Mouse (Mus musculus) stomach, embryonic 14.5 days (tissue): ENCODE data around the gene Tm9sf1. TPM values are rescaled to one million over a fixed set of nuclear protein-coding genes. Genes with fewer than 3 reads are reported as not detected.

ENCODE experiments used
- ATAC-seq: fragments of 200-750 bp; cut with Nextera tagmentation; 2 replicates; pipeline ENCODE4 v1.8.0; 2017; ENCODE audit warnings: low read depth, moderate TSS enrichment; ENCODE audit not compliant: insufficient number of reproducible peaks, insufficient read depth, low FRiP score
- H3K27ac ChIP-seq: fragments of 300-500 bp; sonication (generic); 2 replicates; pipeline ENCODE4 v1.5.1; 2014; ENCODE audit warnings: mild to moderate bottlenecking, low read length, moderate library complexity, mixed read lengths
- H3K27me3 ChIP-seq: fragments of 300-500 bp; sonication (generic); 2 replicates; pipeline ENCODE4 v1.6.1; 2014; ENCODE audit warnings: low read length, control low read depth, mixed read lengths; ENCODE audit not compliant: control insufficient read depth, insufficient read depth
- H3K36me3 ChIP-seq: fragments of 300-500 bp; sonication (generic); 2 replicates; pipeline ENCODE4 v1.6.1; 2014; ENCODE audit warnings: mild to moderate bottlenecking, control low read depth, low read length, moderate library complexity, mixed read lengths; ENCODE audit not compliant: control insufficient read depth, insufficient read depth
- H3K4me1 ChIP-seq: fragments of 300-500 bp; sonication (generic); 2 replicates; pipeline ENCODE4 v1.6.1; 2014; ENCODE audit warnings: low read length, control low read depth, mixed read lengths; ENCODE audit not compliant: control insufficient read depth, insufficient read depth
- H3K4me2 ChIP-seq: fragments of 300-500 bp; sonication (generic); replicated peaks from 2 replicates; pipeline ENCODE4 v1.6.1; 2014; ENCODE audit warnings: low read depth, low read length, control low read depth
- H3K4me3 ChIP-seq: fragments of 300-500 bp; sonication (generic); 2 replicates; pipeline ENCODE4 v1.5.1; 2014; ENCODE audit warnings: low read depth, low read length, control low read depth
- H3K9ac ChIP-seq: fragments of 300-500 bp; sonication (generic); replicated peaks from 2 replicates; pipeline ENCODE4 v1.6.1; 2014; ENCODE audit warnings: low read depth, mild to moderate bottlenecking, control low read depth, low read length, moderate library complexity, mixed read lengths
- H3K9me3 ChIP-seq: fragments of 300-500 bp; sonication (generic); 2 replicates; pipeline ENCODE4 v1.6.1; 2016; ENCODE audit warnings: low read depth, low read length, control low read depth; ENCODE audit not compliant: control insufficient read depth
- WGBS: fragments of 180-500 bp; shearing (Covaris S2); extraction: QIAGEN DNeasy Blood & Tissue Kit; methylation state at CpG from one replicate; pipeline ENCODE4 v1.1.7; 2014; 5-methylcytosine and 5-hydroxymethylcytosine counted together
- polyA plus RNA-seq: library from polyadenylated mRNA; unstranded; fragments of >200 nt; fragmentation: Nextera tagmentation; extraction: Ambion mirVana; gene quantifications from 2 replicates; pipeline ENCODE4 v1.2.1, GENCODE M21; 2014

The Tm9sf1 gene
- polyA plus RNA-seq, 1 experiment from 2014 or later = 109 TPM

- H3K4me2 ChIP-seq = peak overlapping the region; percentile 85
- no peaks in the 10 kb centered on the region for H3K27me3 ChIP-seq
- peak overlapping the region; percentile 70; the same call in 1 of the 2 replicates for H3K27ac ChIP-seq
- peak overlapping the region; percentile 64 for H3K9ac ChIP-seq
- peaks cover 23% of the 10 kb centered on the region for H3K36me3 ChIP-seq
- 0 out of 2 replicates have a peak, but pooled peaks cover 9% of the 10 kb centered on the region for H3K4me1 ChIP-seq
- H3K9me3 ChIP-seq = no peaks in the 10 kb centered on the region
- peak; percentile 28 for ATAC-seq
- under 1% methylated on average over 12 of the region's 12 CpGs for WGBS
- H3K4me3 ChIP-seq = peak overlapping the region; percentile 83
Measured at GRCm38 (mm10) chr14:55671486-55671832, 27.9 kb upstream of the Tm9sf1 start.

GRCm38 (mm10) chr14:55660636-55661035, 17.0 kb upstream of the Tm9sf1 start:
- no peak; the same call in 1 of the 2 replicates for ATAC-seq
- 44% methylated on average over 2 of the region's 2 CpGs for WGBS
- H3K27ac ChIP-seq = no peak overlapping the region
- H3K9ac ChIP-seq = no peak overlapping the region
- peak overlapping the region; percentile 54 for H3K4me2 ChIP-seq
- peaks cover 28% of the 10 kb centered on the region for H3K36me3 ChIP-seq
- 0 out of 2 replicates have a peak, but pooled peaks cover 6% of the 10 kb centered on the region for H3K4me1 ChIP-seq
- H3K9me3 ChIP-seq = no peaks in the 10 kb centered on the region
- H3K27me3 ChIP-seq = no peaks in the 10 kb centered on the region
- peak overlapping the region; percentile 84 for H3K4me3 ChIP-seq

- H3K4me3 ChIP-seq = peak within 1 kb of the TSS; percentile 84
- no peaks in the 10 kb centered on the region for H3K27me3 ChIP-seq
- H3K4me2 ChIP-seq = peak within 1 kb of the TSS; percentile 54
- H3K4me1 ChIP-seq = 0 out of 2 replicates have a peak, but pooled peaks cover 6% of the 10 kb centered on the region
- H3K9ac ChIP-seq = peak within 1 kb of the TSS; percentile 69
- H3K27ac ChIP-seq = peak within 1 kb of the TSS; percentile 61; the same call in 1 of the 2 replicates
- H3K36me3 ChIP-seq = peaks cover 28% of the 10 kb centered on the region
- H3K9me3 ChIP-seq = no peaks in the 10 kb centered on the region
- under 1% methylated on average over 39 of the region's 39 CpGs for WGBS
- peak; percentile 92 for ATAC-seq
Measured at GRCm38 (mm10) chr14:55659960-55660573, 16.5 kb upstream of the Tm9sf1 start, which contains the start of gene Mdp1. Gene Mdp1 (minus strand): TSS chr14:55660508.

- Histone ChIP-seq H3K4me2 (no peak overlapping the region), H3K27me3 (no peaks in the 10 kb centered on the region), H3K36me3 (peaks cover 21% of the 10 kb centered on the region), H3K9ac (no peak overlapping the region), H3K4me3 (no peak overlapping the region), H3K4me1 (0 out of 2 replicates have a peak, but pooled peaks cover 6% of the 10 kb centered on the region), H3K27ac (no peak overlapping the region), H3K9me3 (no peaks in the 10 kb centered on the region)
- 87% methylated on average over 5 of the region's 5 CpGs for whole genome bisulfite sequencing
- no peak for ATAC-seq
Measured at GRCm38 (mm10) chr14:55658011-55658410, 14.4 kb upstream of the Tm9sf1 start.

- 79% methylated on average over 3 of the region's 3 CpGs for WGBS
Measured at GRCm38 (mm10) chr14:55656935-55657334, 13.3 kb upstream of the Tm9sf1 start.

GRCm38 (mm10) chr14:55651528-55651927, 7.9 kb upstream of the Tm9sf1 start:
- 0 out of 2 replicates have a peak, but pooled peaks cover 1% of the 10 kb centered on the region for H3K36me3 ChIP-seq
- 78% methylated on average over 7 of the region's 7 CpGs for WGBS
- ATAC-seq = no peak

More at GRCm38 (mm10) chr14:55656935-55657334, 13.3 kb upstream of the Tm9sf1 start:
- Histone ChIP-seq H3K9ac (no peak overlapping the region), H3K4me3 (no peak overlapping the region), H3K27me3 (no peaks in the 10 kb centered on the region), H3K27ac (no peak overlapping the region), H3K4me2 (no peak overlapping the region), H3K4me1 (0 out of 2 replicates have a peak, but pooled peaks cover 6% of the 10 kb centered on the region), H3K9me3 (no peaks in the 10 kb centered on the region), H3K36me3 (peaks cover 16% of the 10 kb centered on the region)
- ATAC-seq = no peak

GRCm38 (mm10) chr14:55649884-55650283, 6.3 kb upstream of the Tm9sf1 start, which contains the start of gene Tssk4:
Gene Tssk4 (plus strand): TSS chr14:55650184.
- Histone ChIP-seq H3K9me3 (no peaks in the 10 kb centered on the region), H3K36me3 (peaks cover 4% of the 10 kb centered on the region; the same call in 1 of the 2 replicates), H3K27me3 (no peaks in the 10 kb centered on the region), H3K27ac (no peak within 1 kb of the TSS), H3K4me1 (0 out of 2 replicates have a peak, but pooled peaks cover 1% of the 10 kb centered on the region), H3K4me2 (no peak within 1 kb of the TSS), H3K9ac (no peak within 1 kb of the TSS), H3K4me3 (no peak within 1 kb of the TSS)
- WGBS = 95% methylated on average over 2 of the region's 2 CpGs
- ATAC-seq = no peak

More at GRCm38 (mm10) chr14:55651528-55651927, 7.9 kb upstream of the Tm9sf1 start:
- Histone ChIP-seq H3K4me3 (no peak overlapping the region), H3K27me3 (no peaks in the 10 kb centered on the region), H3K9ac (no peak overlapping the region), H3K27ac (no peak overlapping the region), H3K9me3 (no peaks in the 10 kb centered on the region), H3K4me2 (no peak overlapping the region), H3K4me1 (no peaks in the 10 kb centered on the region)

- H3K4me2 ChIP-seq = peak overlapping the region; percentile 76
- peak overlapping the region; percentile 67 for H3K4me3 ChIP-seq
- H3K9me3 ChIP-seq = no peaks in the 10 kb centered on the region
- no peak for ATAC-seq
- peaks cover 24% of the 10 kb centered on the region; the same call in 1 of the 2 replicates for H3K36me3 ChIP-seq
- no peaks in the 10 kb centered on the region for H3K27me3 ChIP-seq
- peak overlapping the region; percentile 89 for H3K9ac ChIP-seq
- peaks cover 10% of the 10 kb centered on the region; the same call in 1 of the 2 replicates for H3K4me1 ChIP-seq
- 23% methylated on average over 17 of the region's 17 CpGs for WGBS
- peak overlapping the region; percentile 95; the same call in 1 of the 2 replicates for H3K27ac ChIP-seq
Measured at GRCm38 (mm10) chr14:55644261-55644888, 769 bp upstream of the Tm9sf1 start.
